Mouse (Mus musculus) forebrain, embryonic 13.5 days (tissue): Measurements from ENCODE around the gene Gm10322. TPM values are rescaled to one million over a fixed set of nuclear protein-coding genes. Genes with fewer than 3 reads are reported as not detected.

Source experiments
- ATAC-seq: fragments of 200-750 bp; cut with Nextera tagmentation; 2 replicates; pipeline ENCODE4 v1.8.0; 2017
- H3K27ac ChIP-seq: fragments of 300-500 bp; sonication (generic); 2 replicates; pipeline ENCODE4 v1.5.1; 2015; ENCODE audit warnings: inconsistent platforms, mild to moderate bottlenecking, moderate library complexity
- H3K27me3 ChIP-seq: fragments of 300-500 bp; sonication (generic); 2 replicates; pipeline ENCODE4 v1.6.1; 2015; ENCODE audit warnings: mild to moderate bottlenecking, inconsistent platforms
- H3K36me3 ChIP-seq: fragments of 300-500 bp; sonication (generic); 2 replicates; pipeline ENCODE4 v1.6.1; 2015; ENCODE audit warnings: mild to moderate bottlenecking, inconsistent platforms; ENCODE audit not compliant: poor library complexity, severe bottlenecking
- H3K4me1 ChIP-seq: fragments of 300-500 bp; sonication (generic); 2 replicates; pipeline ENCODE4 v1.6.1; 2015; ENCODE audit warnings: inconsistent platforms
- H3K4me2 ChIP-seq: fragments of 300-500 bp; sonication (generic); 2 replicates; pipeline ENCODE4 v1.6.1; 2015; ENCODE audit warnings: inconsistent platforms, mild to moderate bottlenecking, moderate library complexity
- H3K4me3 ChIP-seq: fragments of 300-500 bp; sonication (generic); 2 replicates; pipeline ENCODE4 v1.5.1; 2015; ENCODE audit warnings: mild to moderate bottlenecking, inconsistent platforms
- H3K9ac ChIP-seq: fragments of 300-500 bp; sonication (generic); 2 replicates; pipeline ENCODE4 v1.6.1; 2015; ENCODE audit warnings: mild to moderate bottlenecking, inconsistent platforms
- H3K9me3 ChIP-seq: fragments of 300-500 bp; sonication (generic); replicated peaks from 2 replicates; pipeline ENCODE4 v1.6.1; 2016; ENCODE audit warnings: inconsistent platforms
- WGBS: fragments of 180-500 bp; shearing (Covaris S2); methylation state at CpG from one replicate; pipeline ENCODE4 v1.1.7; 2015; 5-methylcytosine and 5-hydroxymethylcytosine counted together
- polyA plus RNA-seq: library from polyadenylated mRNA; unstranded; fragments of >200 nt; fragmentation: Nextera tagmentation; extraction: Ambion mirVana; gene quantifications from 2 replicates; pipeline ENCODE4 v1.2.1, GENCODE M21; 2015

Gm10322 gene
- polyA plus RNA-seq, 1 experiment from 2014 or later: not detected

- H3K9ac ChIP-seq: no peak overlapping the region
- H3K27me3 ChIP-seq: no peaks in the 10 kb centered on the region
- no peaks in the 10 kb centered on the region for H3K9me3 ChIP-seq
- H3K27ac ChIP-seq: no peak overlapping the region
- peaks cover 7% of the 10 kb centered on the region; the same call in 1 of the 2 replicates for H3K36me3 ChIP-seq
- H3K4me2 ChIP-seq: no peak overlapping the region
- no peak overlapping the region for H3K4me3 ChIP-seq
- 94% methylated on average over 3 of the region's 3 CpGs for WGBS
- peaks cover 11% of the 10 kb centered on the region; the same call in 1 of the 2 replicates for H3K4me1 ChIP-seq
- ATAC-seq: no peak
Observed at GRCm38 (mm10) chr10:59580593-59581149, 35.2 kb upstream of the Gm10322 start.

GRCm38 (mm10) chr10:59581826-59582543 lies 33.9 kb upstream of the Gm10322 start:
- 40% methylated on average over 1 of the region's 1 CpGs for WGBS
- ATAC-seq: no peak
- Histone ChIP-seq H3K9ac (no peak overlapping the region), H3K36me3 (peaks cover 7% of the 10 kb centered on the region; the same call in 1 of the 2 replicates), H3K4me3 (no peak overlapping the region), H3K27ac (no peak overlapping the region), H3K9me3 (no peaks in the 10 kb centered on the region), H3K4me2 (no peak overlapping the region), H3K4me1 (peaks cover 7% of the 10 kb centered on the region; the same call in 1 of the 2 replicates), H3K27me3 (no peaks in the 10 kb centered on the region)

- 88% methylated on average over 5 of the region's 5 CpGs for WGBS
- no peak overlapping the region for H3K4me2 ChIP-seq
- peaks cover 7% of the 10 kb centered on the region; the same call in 1 of the 2 replicates for H3K36me3 ChIP-seq
- no peak overlapping the region for H3K27ac ChIP-seq
- no peak for ATAC-seq
- H3K9me3 ChIP-seq: no peaks in the 10 kb centered on the region
- H3K27me3 ChIP-seq: no peaks in the 10 kb centered on the region
- no peaks in the 10 kb centered on the region for H3K4me1 ChIP-seq
- no peak overlapping the region for H3K4me3 ChIP-seq
- H3K9ac ChIP-seq: no peak overlapping the region
Observed at GRCm38 (mm10) chr10:59585621-59586020, 30.2 kb upstream of the Gm10322 start.

- Histone ChIP-seq H3K4me3 (no peak overlapping the region), H3K4me2 (no peak overlapping the region), H3K27me3 (no peaks in the 10 kb centered on the region), H3K36me3 (peaks cover 7% of the 10 kb centered on the region; the same call in 1 of the 2 replicates), H3K4me1 (no peaks in the 10 kb centered on the region), H3K9me3 (no peaks in the 10 kb centered on the region), H3K9ac (no peak overlapping the region), H3K27ac (no peak overlapping the region)
- 95% methylated on average over 15 of the region's 15 CpGs for WGBS
- no peak for ATAC-seq
Observed at GRCm38 (mm10) chr10:59586821-59587220, 29.0 kb upstream of the Gm10322 start.

- Histone ChIP-seq H3K4me1 (no peaks in the 10 kb centered on the region), H3K9ac (no peak overlapping the region), H3K27ac (no peak overlapping the region), H3K4me3 (no peak overlapping the region), H3K27me3 (no peaks in the 10 kb centered on the region), H3K4me2 (no peak overlapping the region), H3K36me3 (peaks cover under 1% of the 10 kb centered on the region; the same call in 1 of the 2 replicates), H3K9me3 (no peaks in the 10 kb centered on the region)
- 87% methylated on average over 7 of the region's 7 CpGs for WGBS
- ATAC-seq: no peak
Observed at GRCm38 (mm10) chr10:59588135-59588534, 27.7 kb upstream of the Gm10322 start.

DNA sequence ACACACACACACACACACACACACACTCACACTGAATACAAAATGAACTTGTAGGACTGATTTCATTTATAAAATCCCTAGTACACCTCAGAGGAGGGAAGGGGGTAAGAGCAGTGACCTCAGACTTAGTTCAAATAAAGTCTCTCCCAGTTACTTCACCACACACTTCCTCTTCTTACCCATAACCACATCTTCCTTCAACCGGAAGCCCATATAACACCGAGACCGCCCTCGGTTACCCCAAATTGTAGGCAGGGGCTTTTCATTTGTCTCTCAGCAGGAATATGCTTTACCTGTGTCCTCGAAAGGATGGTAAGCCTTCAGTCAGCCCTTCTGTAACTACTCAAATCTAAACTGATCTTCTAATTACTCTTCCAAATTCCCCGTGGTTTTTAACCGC lies 26.4 kb upstream of the Gm10322 start:
- H3K27ac ChIP-seq: no peak overlapping the region
- 92% methylated on average over 7 of the region's 7 CpGs for WGBS
- no peaks in the 10 kb centered on the region for H3K27me3 ChIP-seq
- H3K4me1 ChIP-seq: no peaks in the 10 kb centered on the region
- H3K9ac ChIP-seq: no peak overlapping the region
- no peak for ATAC-seq
- H3K4me2 ChIP-seq: no peak overlapping the region
- no peak overlapping the region for H3K4me3 ChIP-seq
- H3K36me3 ChIP-seq: no peaks in the 10 kb centered on the region
- no peaks in the 10 kb centered on the region for H3K9me3 ChIP-seq

DNA sequence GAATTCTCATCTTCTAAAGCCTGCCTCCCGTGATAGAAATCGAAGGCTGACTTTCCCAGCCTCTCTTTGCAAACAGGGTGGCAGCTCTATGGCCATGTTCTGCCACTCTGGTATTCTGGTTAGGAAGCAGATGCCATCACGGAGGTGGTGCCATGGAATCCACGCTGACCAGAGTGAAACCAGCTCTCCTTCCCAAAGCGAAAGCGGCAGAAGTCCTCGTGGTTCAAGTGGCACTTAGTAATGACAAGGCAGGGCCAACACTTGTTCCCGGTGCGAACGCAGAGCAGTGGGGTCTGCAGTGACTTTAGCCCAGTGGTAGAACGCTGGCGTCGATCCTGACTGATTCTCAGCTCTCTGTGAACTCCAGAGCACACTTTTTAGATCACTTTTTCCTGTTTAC lies 26.0 kb upstream of the Gm10322 start:
- H3K4me3 ChIP-seq: no peak overlapping the region
- 91% methylated on average over 13 of the region's 13 CpGs for WGBS
- no peak overlapping the region for H3K27ac ChIP-seq
- no peak overlapping the region for H3K4me2 ChIP-seq
- no peaks in the 10 kb centered on the region for H3K36me3 ChIP-seq
- H3K27me3 ChIP-seq: no peaks in the 10 kb centered on the region
- no peak for ATAC-seq
- no peak overlapping the region for H3K9ac ChIP-seq
- H3K9me3 ChIP-seq: no peaks in the 10 kb centered on the region
- no peaks in the 10 kb centered on the region for H3K4me1 ChIP-seq

- no peaks in the 10 kb centered on the region for H3K9me3 ChIP-seq
- no peak overlapping the region for H3K4me2 ChIP-seq
- H3K27me3 ChIP-seq: no peaks in the 10 kb centered on the region
- no peak overlapping the region for H3K9ac ChIP-seq
- H3K27ac ChIP-seq: no peak overlapping the region
- no peaks in the 10 kb centered on the region for H3K36me3 ChIP-seq
- H3K4me1 ChIP-seq: no peaks in the 10 kb centered on the region
- WGBS: 93% methylated on average over 9 of the region's 9 CpGs
- no peak for ATAC-seq
- no peak overlapping the region for H3K4me3 ChIP-seq
Observed at GRCm38 (mm10) chr10:59590606-59591005, 25.3 kb upstream of the Gm10322 start.

DNA sequence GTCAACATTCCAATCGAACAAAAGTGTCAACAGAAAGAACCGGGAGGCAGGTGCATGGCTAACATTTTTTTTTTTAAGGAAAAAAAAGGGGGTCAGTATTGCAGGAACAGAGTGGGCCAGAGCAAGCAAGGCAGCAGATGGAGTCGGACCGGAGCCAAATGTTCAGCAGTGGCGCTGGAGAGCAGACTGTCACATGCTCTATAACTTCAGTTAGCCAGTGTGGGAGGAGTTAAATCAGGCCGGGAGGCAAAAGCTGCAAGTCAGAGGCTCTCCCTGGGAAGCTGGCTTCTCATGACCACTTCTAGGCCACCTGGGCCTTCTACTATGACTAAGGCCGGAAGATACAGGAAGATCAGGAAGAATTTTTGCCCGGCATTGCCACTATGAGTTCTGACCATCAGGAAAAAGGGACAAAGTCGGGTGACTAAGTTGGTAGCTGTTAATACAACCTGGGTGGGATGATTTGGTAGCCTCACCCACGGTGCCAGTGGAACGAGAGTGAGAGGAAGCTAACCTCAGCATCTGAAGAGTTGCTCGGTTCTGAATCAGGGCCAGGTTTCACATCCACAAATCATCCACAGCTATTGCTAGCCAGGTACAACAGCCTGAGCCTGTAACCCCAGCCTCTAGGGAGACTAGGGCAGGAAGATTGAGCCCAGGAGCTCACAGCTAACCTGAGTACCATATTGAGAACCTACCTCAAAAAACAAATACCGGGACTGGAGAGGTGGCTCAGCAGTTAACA lies 21.9 kb upstream of the Gm10322 start:
- no peak; the same call in 1 of the 2 replicates for ATAC-seq
- no peaks in the 10 kb centered on the region; the same call in 1 of the 2 replicates for H3K9me3 ChIP-seq
- 81% methylated on average over 13 of the region's 13 CpGs for WGBS
- no peak overlapping the region for H3K27ac ChIP-seq
- no peaks in the 10 kb centered on the region for H3K4me1 ChIP-seq
- no peak overlapping the region for H3K4me3 ChIP-seq
- no peaks in the 10 kb centered on the region for H3K27me3 ChIP-seq
- H3K36me3 ChIP-seq: no peaks in the 10 kb centered on the region; the same call in 1 of the 2 replicates
- H3K9ac ChIP-seq: no peak overlapping the region
- no peak overlapping the region for H3K4me2 ChIP-seq

GRCm38 (mm10) chr10:59600516-59600915 lies 15.3 kb upstream of the Gm10322 start:
- H3K4me3 ChIP-seq: no peak overlapping the region
- no peak overlapping the region for H3K4me2 ChIP-seq
- H3K4me1 ChIP-seq: peaks cover 9% of the 10 kb centered on the region; the same call in 1 of the 2 replicates
- H3K27me3 ChIP-seq: no peaks in the 10 kb centered on the region
- WGBS: 89% methylated on average over 8 of the region's 8 CpGs
- H3K9me3 ChIP-seq: no peaks in the 10 kb centered on the region; the same call in 1 of the 2 replicates
- ATAC-seq: no peak
- H3K9ac ChIP-seq: no peak overlapping the region
- H3K27ac ChIP-seq: no peak overlapping the region
- H3K36me3 ChIP-seq: no peaks in the 10 kb centered on the region; the same call in 1 of the 2 replicates

- no peak for ATAC-seq
- Histone ChIP-seq H3K4me2 (no peak overlapping the region), H3K36me3 (no peaks in the 10 kb centered on the region; the same call in 1 of the 2 replicates), H3K4me3 (no peak overlapping the region), H3K9ac (no peak overlapping the region), H3K4me1 (peaks cover 9% of the 10 kb centered on the region; the same call in 1 of the 2 replicates), H3K27me3 (no peaks in the 10 kb centered on the region), H3K27ac (no peak overlapping the region), H3K9me3 (no peaks in the 10 kb centered on the region; the same call in 1 of the 2 replicates)
- 72% methylated on average over 8 of the region's 8 CpGs for WGBS
Observed at GRCm38 (mm10) chr10:59602043-59602442, 13.8 kb upstream of the Gm10322 start.

DNA sequence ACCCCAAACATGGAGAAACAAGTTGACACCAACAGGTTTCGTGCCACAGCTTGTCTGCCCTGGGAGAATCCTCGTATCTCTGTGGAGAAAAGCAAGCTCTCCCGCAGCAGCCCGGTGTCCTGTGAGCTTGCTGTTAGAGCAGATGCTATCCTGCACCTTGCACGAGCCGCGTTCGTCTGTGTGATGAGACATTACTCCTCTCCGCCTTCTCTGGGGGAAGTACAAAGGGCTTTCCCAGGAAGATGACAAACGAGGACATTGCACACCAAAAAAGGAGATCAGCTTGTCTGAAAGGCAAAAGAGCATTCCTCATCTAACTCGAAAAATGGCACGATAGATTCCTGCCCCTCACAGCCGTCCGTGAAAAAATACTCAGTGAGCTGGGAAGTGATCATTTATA lies 13.0 kb upstream of the Gm10322 start:
- no peak overlapping the region for H3K27ac ChIP-seq
- no peaks in the 10 kb centered on the region for H3K27me3 ChIP-seq
- no peaks in the 10 kb centered on the region for H3K9me3 ChIP-seq
- no peak overlapping the region for H3K9ac ChIP-seq
- no peak overlapping the region for H3K4me3 ChIP-seq
- WGBS: 72% methylated on average over 14 of the region's 14 CpGs
- no peak overlapping the region for H3K4me2 ChIP-seq
- no peaks in the 10 kb centered on the region; the same call in 1 of the 2 replicates for H3K36me3 ChIP-seq
- ATAC-seq: no peak
- peaks cover 9% of the 10 kb centered on the region; the same call in 1 of the 2 replicates for H3K4me1 ChIP-seq
